Mouse (Mus musculus) forebrain, embryonic 11.5 days (tissue): Measurements from ENCODE around the gene Il27. TPM values are rescaled to one million over a fixed set of nuclear protein-coding genes. Genes with fewer than 3 reads are reported as not detected.
A peak's percentile ranks its signal among the peaks of the same experiment; 100 is the strongest.

Experiments
- ATAC-seq: fragments of 200-750 bp; cut with Nextera tagmentation; replicated peaks from 2 replicates; pipeline ENCODE4 v1.8.0; 2017; ENCODE audit warnings: moderate TSS enrichment; ENCODE audit not compliant: low FRiP score
- DNase-seq: peaks from one replicate; pipeline ENCODE4 v3.0.0-alpha.2; 2017; ENCODE audit warnings: low spot score
- H3K27ac ChIP-seq: fragments of 300-500 bp; sonication (generic); 2 replicates; pipeline ENCODE4 v1.5.1; 2014; ENCODE audit warnings: low read depth, low read length
- H3K27me3 ChIP-seq: fragments of 300-500 bp; sonication (generic); 2 replicates; pipeline ENCODE4 v1.6.1; 2014; ENCODE audit warnings: mild to moderate bottlenecking, low read length, mixed read lengths; ENCODE audit not compliant: control insufficient read depth, insufficient read depth
- H3K36me3 ChIP-seq: fragments of 300-500 bp; sonication (generic); 2 replicates; pipeline ENCODE4 v1.6.1; 2014; ENCODE audit warnings: mild to moderate bottlenecking, low read length, moderate library complexity, mixed read lengths; ENCODE audit not compliant: control insufficient read depth, insufficient read depth
- H3K4me1 ChIP-seq: fragments of 300-500 bp; sonication (generic); replicated peaks from 2 replicates; pipeline ENCODE4 v1.6.1; 2014; ENCODE audit warnings: low read length, mixed read lengths; ENCODE audit not compliant: control insufficient read depth, insufficient read depth
- H3K4me2 ChIP-seq: fragments of 300-500 bp; sonication (generic); 2 replicates; pipeline ENCODE4 v1.6.1; 2014; ENCODE audit warnings: low read depth, mild to moderate bottlenecking, low read length, moderate library complexity, mixed read lengths; ENCODE audit not compliant: severe bottlenecking
- H3K4me3 ChIP-seq: fragments of 300-500 bp; sonication (generic); 2 replicates; pipeline ENCODE4 v1.5.1; 2014; ENCODE audit warnings: low read depth, low read length
- H3K9ac ChIP-seq: fragments of 300-500 bp; sonication (generic); 2 replicates; pipeline ENCODE4 v1.6.1; 2014; ENCODE audit warnings: low read length
- H3K9me3 ChIP-seq: fragments of 300-500 bp; sonication (generic); 2 replicates; pipeline ENCODE4 v1.6.1; 2016; ENCODE audit warnings: low read length, mixed read lengths; ENCODE audit not compliant: control insufficient read depth
- WGBS: fragments of 180-500 bp; shearing (Covaris S2); extraction: QIAGEN DNeasy Blood & Tissue Kit; methylation state at CpG from one replicate; pipeline ENCODE4 v1.1.7; 2014; 5-methylcytosine and 5-hydroxymethylcytosine counted together
- polyA plus RNA-seq: library from polyadenylated mRNA; unstranded; fragments of >200 nt; fragmentation: Nextera tagmentation; extraction: Ambion mirVana; gene quantifications from 2 replicates; pipeline ENCODE4 v1.2.1, GENCODE M21; 2014

Il27 gene
- polyA plus RNA-seq, 1 experiment from 2014 or later = not detected

DNA sequence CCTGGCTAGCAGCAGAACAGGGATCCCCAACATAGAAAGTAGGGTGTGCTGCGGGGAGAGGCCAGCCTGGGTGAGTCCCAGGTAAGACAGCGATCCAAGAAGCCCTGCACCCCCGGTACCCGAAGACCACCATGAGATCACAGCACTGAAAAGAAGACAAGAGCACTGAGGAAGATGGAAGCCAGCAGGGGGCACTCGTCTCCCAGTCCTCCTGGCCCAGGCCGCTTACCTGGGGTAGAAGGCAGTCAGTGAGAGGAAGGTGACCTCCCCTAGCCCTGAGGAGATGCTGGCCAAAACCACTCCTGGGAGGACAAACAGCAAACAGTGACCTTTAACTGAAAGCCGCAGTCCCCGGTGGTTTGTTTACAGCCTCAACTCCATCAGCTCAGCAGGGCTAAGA, 15.6 kb downstream of the Il27 start:
- Histone ChIP-seq H3K4me2 (no peak overlapping the region), H3K4me1 (no peaks in the 10 kb centered on the region), H3K4me3 (no peak overlapping the region), H3K36me3 (no peaks in the 10 kb centered on the region), H3K9ac (no peak overlapping the region), H3K27ac (no peak overlapping the region), H3K9me3 (no peaks in the 10 kb centered on the region), H3K27me3 (no peaks in the 10 kb centered on the region)
- DNase-seq (no peak), ATAC-seq (no peak)
- WGBS = 63% methylated on average over 8 of the region's 8 CpGs

DNA sequence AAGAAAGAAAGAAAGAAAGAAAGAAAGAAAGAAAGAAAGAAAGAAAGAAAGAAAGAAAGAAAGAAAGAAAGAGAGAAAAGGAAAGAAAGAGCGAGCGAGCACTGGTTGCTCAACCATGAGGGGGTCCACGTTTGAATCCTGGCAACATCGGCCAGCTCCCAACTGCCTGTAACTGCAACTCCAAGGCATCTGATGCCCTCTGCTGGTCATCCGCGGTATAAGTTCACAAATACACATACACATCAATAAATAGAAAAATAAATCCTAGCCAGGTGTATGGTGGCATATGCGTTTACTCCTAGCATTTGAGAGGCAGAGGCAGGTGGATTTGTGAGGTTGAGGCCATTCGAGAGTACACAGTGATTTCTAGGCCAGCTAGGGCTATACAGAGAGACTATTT, 17.8 kb downstream of the Il27 start:
- no peak overlapping the region for H3K9ac ChIP-seq
- peak; percentile 72 for DNase-seq
- no peaks in the 10 kb centered on the region for H3K27me3 ChIP-seq
- H3K4me3 ChIP-seq = no peak overlapping the region
- no peak for ATAC-seq
- no peak overlapping the region for H3K27ac ChIP-seq
- H3K9me3 ChIP-seq = no peaks in the 10 kb centered on the region
- WGBS = 56% methylated on average over 8 of the region's 8 CpGs
- H3K4me2 ChIP-seq = no peak overlapping the region
- no peaks in the 10 kb centered on the region for H3K36me3 ChIP-seq
- no peaks in the 10 kb centered on the region for H3K4me1 ChIP-seq

DNA sequence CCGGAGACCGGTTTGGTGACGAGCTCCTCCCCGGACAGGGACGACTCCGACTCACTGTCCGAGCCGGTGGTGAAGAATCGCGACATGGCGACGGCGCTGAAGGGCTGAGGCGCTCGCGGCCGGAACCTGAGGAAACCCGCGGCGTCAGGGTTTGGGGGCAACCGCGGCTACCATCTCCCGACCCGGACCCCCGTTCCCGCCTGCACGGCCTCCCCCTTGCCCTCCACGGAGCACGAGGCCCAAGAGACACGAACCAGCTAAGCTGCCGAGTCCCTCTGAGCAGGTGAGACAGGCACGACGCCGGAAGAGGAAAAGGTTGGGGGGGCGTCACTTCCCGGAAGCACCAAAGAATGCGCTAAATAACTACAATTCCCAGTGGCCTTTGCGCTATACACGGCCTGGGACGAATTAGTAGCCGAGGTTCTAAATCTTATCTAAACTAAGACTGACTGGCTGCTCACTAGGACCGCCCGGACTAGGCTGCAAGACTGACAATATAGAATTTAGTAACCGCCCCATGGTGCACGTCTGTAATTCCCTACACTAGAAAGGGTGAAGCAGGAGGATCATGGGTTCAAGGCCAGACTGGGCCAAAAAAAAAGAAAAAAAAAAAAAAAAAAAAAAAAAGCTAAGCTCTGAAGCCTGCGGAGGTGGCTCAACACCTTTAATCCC, 28.5 kb downstream of the Il27 start, which contains the start of gene Eif3c:
Gene Eif3c, minus strand, starts transcription at position 318 of the 672 bp plus-strand sequence.
- under 1% methylated on average over 46 of the region's 46 CpGs for WGBS
- peak; percentile 94 for ATAC-seq
- peak within 1 kb of the TSS; percentile 87 for H3K9ac ChIP-seq
- peak; percentile 88 for DNase-seq
- H3K4me3 ChIP-seq = peak within 1 kb of the TSS; percentile 89
- H3K4me2 ChIP-seq = peak within 1 kb of the TSS; percentile 80
- no peaks in the 10 kb centered on the region for H3K27me3 ChIP-seq
- peaks cover 10% of the 10 kb centered on the region for H3K36me3 ChIP-seq
- no peaks in the 10 kb centered on the region for H3K4me1 ChIP-seq
- no peaks in the 10 kb centered on the region for H3K9me3 ChIP-seq
- peak within 1 kb of the TSS; percentile 31; the same call in 1 of the 2 replicates for H3K27ac ChIP-seq

DNA sequence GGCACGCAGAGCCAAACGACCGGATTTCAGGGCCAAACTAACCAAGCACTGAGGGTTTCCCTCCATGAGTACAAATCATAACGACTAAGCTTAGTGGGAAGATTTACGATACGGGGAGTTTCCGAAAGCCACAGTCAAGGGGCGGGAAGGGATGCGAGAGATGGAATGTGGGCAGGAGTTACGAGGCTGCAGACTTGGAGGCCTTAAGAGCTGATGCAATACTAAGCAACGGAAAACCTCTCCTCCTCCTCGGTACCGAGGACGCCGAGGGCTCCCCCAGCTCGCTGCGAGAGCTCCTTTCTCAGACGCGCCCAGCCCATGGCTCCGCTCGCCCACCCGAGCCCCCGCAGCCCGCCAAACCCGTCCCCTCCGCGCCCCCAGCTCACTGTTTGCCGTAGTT, 29.0 kb downstream of the Il27 start:
- Histone ChIP-seq H3K27me3 (no peaks in the 10 kb centered on the region), H3K4me1 (no peaks in the 10 kb centered on the region), H3K36me3 (peaks cover 12% of the 10 kb centered on the region), H3K4me3 (peak overlapping the region; percentile 89), H3K27ac (peak overlapping the region; percentile 31; the same call in 1 of the 2 replicates), H3K9ac (peak overlapping the region; percentile 87), H3K4me2 (peak overlapping the region; percentile 80), H3K9me3 (no peaks in the 10 kb centered on the region)
- DNase-seq = no peak
- 1% methylated on average over 24 of the region's 28 CpGs for WGBS
- ATAC-seq = no peak

DNA sequence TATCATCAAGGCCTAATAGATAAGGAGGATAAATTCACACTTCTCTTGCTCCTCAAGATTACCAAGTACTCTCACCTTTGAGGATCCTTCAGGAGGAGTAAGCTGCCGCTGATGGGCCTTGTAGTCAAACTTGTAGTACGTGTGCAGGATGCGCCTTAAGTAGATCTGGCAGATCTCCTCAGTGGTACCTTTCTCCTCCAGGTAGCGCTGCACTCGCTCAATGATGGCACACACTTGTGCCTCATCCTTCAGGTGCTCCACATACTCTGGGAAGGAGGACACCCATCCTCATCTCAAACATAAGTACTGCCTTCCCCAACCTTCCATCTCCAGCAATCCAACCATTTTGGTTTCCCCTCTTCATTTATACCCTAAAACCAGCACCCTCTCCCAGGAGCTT, 38.1 kb downstream of the Il27 start:
- Histone ChIP-seq H3K4me2 (no peak overlapping the region), H3K36me3 (peaks cover 17% of the 10 kb centered on the region; the same call in 1 of the 2 replicates), H3K4me3 (no peak overlapping the region), H3K27ac (no peak overlapping the region), H3K4me1 (no peaks in the 10 kb centered on the region), H3K9ac (no peak overlapping the region), H3K27me3 (no peaks in the 10 kb centered on the region), H3K9me3 (no peaks in the 10 kb centered on the region)
- no peak for ATAC-seq
- no peak for DNase-seq
- 97% methylated on average over 5 of the region's 5 CpGs for WGBS

DNA sequence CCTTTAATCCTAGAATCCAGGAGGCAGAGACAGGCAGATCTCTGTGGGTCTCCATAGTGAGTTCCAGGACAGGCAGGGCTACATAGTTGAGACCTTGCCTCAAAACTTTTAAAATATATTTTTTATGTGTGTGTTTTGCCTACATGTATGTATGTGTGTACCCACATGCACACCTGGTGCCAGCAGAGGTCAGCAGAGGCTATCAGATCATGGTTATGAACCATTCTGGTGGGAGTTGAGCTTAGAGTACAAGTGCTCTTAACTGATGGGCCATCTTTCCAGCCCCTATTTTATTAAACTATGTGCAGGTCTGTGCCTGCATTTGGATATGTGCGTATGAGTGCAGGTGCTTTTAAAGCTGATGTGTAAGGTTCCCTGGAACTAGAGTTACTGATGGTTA, 39.9 kb downstream of the Il27 start:
- DNase-seq (no peak), ATAC-seq (no peak)
- Histone ChIP-seq H3K36me3 (peaks cover 13% of the 10 kb centered on the region; the same call in 1 of the 2 replicates), H3K4me3 (no peak overlapping the region), H3K4me2 (no peak overlapping the region), H3K27me3 (no peaks in the 10 kb centered on the region), H3K9me3 (no peaks in the 10 kb centered on the region), H3K27ac (no peak overlapping the region), H3K4me1 (no peaks in the 10 kb centered on the region), H3K9ac (no peak overlapping the region)
- 97% methylated on average over 1 of the region's 1 CpGs for WGBS

DNA sequence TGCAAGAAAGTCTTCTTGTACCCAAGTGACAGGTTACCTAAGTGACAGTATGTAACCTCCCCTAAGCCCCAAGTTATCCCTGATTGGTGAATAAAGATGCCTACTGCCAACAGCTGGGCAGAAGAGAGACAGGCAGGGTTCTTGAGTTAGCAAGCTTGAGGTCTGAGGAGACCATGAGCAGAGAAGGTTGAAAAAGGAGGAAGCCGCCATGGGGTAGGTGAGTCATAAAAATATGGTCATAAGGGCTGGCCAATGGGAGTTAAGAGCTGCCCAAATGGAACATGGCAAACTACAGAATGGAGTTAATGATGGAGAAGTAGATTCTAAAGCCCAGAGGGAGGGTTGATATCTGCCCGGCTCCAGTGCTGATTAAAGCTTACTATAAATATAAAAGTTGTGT, 49.1 kb downstream of the Il27 start:
- Histone ChIP-seq H3K4me2 (no peak overlapping the region), H3K9me3 (no peaks in the 10 kb centered on the region), H3K27me3 (no peaks in the 10 kb centered on the region), H3K9ac (no peak overlapping the region), H3K27ac (no peak overlapping the region), H3K4me1 (no peaks in the 10 kb centered on the region), H3K36me3 (peaks cover 6% of the 10 kb centered on the region), H3K4me3 (no peak overlapping the region)
- 99% methylated on average over 2 of the region's 2 CpGs for WGBS
- DNase-seq = no peak
- no peak for ATAC-seq

DNA sequence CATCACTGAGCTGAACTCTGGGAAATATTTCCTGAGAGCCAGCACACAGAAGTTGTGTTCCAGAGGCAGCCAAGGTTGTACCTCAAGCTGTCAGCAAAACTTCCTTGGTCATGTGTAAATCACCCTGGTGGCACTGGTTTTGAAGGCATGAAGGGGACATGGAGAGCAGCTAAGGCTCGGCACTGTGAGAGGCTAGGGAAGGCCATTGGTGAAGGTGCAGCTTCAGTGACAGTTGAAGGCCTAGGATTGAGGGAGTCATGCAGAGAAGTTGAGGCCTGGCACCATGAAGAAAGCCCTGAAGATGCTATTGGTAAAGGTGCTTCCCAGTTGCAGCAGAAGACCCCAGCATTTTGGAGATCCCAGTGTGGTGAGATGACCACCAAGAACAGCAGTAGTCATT, 53.1 kb downstream of the Il27 start:
- Histone ChIP-seq H3K27ac (no peak overlapping the region), H3K9me3 (no peaks in the 10 kb centered on the region), H3K9ac (no peak overlapping the region), H3K4me3 (no peak overlapping the region), H3K4me2 (no peak overlapping the region), H3K27me3 (peaks cover 4% of the 10 kb centered on the region; the same call in 1 of the 2 replicates), H3K36me3 (peaks cover 3% of the 10 kb centered on the region), H3K4me1 (no peaks in the 10 kb centered on the region)
- no peak for ATAC-seq
- WGBS = 90% methylated on average over 1 of the region's 1 CpGs
- no peak for DNase-seq
